Mouse (Mus musculus): ENCODE data around the gene Filip1. TPM values are rescaled to one million over a fixed set of nuclear protein-coding genes. Genes with fewer than 3 reads are reported as not detected.

The Filip1 gene
- polyA plus RNA-seq, 1 experiment, result 2.9 TPM

- no peak overlapping the region for H3K27ac ChIP-seq (ENCODE audit: insufficient read depth, low read length)
- 8% methylated on average over 20 of the region's 20 CpGs for WGBS
- H3K4me1 ChIP-seq (ENCODE audit: control insufficient read depth, insufficient read depth, low read length), result no peaks in the 10 kb centered on the region
- H3K4me3 ChIP-seq (replicated peaks; ENCODE audit: insufficient read depth, low read depth, low read length), result no peak overlapping the region
- TF ChIP-seq CTCF (IDR thresholded peaks at IDR 0.05; ENCODE audit: borderline replicate concordance, insufficient read depth, low read depth, low read length) (no peak), POLR2A (IDR thresholded peaks at IDR 0.05; ENCODE audit: borderline replicate concordance, insufficient read depth, low read length) (no peak)
- no peak for DNase-seq
- no peaks in the 10 kb centered on the region for H3K27me3 ChIP-seq (ENCODE audit: control insufficient read depth, insufficient read depth, low read length)
Observed at GRCm38 (mm10) chr9:79875522-79876131, 137.0 kb downstream of the Filip1 start.

GRCm38 (mm10) chr9:79872598-79872997 lies 140.1 kb downstream of the Filip1 start:
- DNase-seq, result no peak

GRCm38 (mm10) chr9:79869512-79869911 lies 143.1 kb downstream of the Filip1 start:
- H3K27ac ChIP-seq (ENCODE audit: insufficient read depth, low read length), result no peak overlapping the region
- no peaks in the 10 kb centered on the region for H3K4me1 ChIP-seq (ENCODE audit: control insufficient read depth, insufficient read depth, low read length)
- 86% methylated on average over 5 of the region's 5 CpGs for WGBS
- TF ChIP-seq CTCF (IDR thresholded peaks at IDR 0.05; ENCODE audit: borderline replicate concordance, insufficient read depth, low read depth, low read length) (no peak), POLR2A (IDR thresholded peaks at IDR 0.05; ENCODE audit: borderline replicate concordance, insufficient read depth, low read length) (no peak)
- H3K4me3 ChIP-seq (replicated peaks; ENCODE audit: insufficient read depth, low read depth, low read length), result no peak overlapping the region
- no peaks in the 10 kb centered on the region for H3K27me3 ChIP-seq (ENCODE audit: control insufficient read depth, insufficient read depth, low read length)
- no peak for DNase-seq

More at GRCm38 (mm10) chr9:79872598-79872997, 140.1 kb downstream of the Filip1 start:
- TF ChIP-seq CTCF (IDR thresholded peaks at IDR 0.05; ENCODE audit: borderline replicate concordance, insufficient read depth, low read depth, low read length) (no peak), POLR2A (IDR thresholded peaks at IDR 0.05; ENCODE audit: borderline replicate concordance, insufficient read depth, low read length) (no peak)
- Histone ChIP-seq H3K4me3 (replicated peaks; ENCODE audit: insufficient read depth, low read depth, low read length) (no peak overlapping the region), H3K27ac (ENCODE audit: insufficient read depth, low read length) (no peak overlapping the region), H3K4me1 (ENCODE audit: control insufficient read depth, insufficient read depth, low read length) (no peaks in the 10 kb centered on the region), H3K27me3 (ENCODE audit: control insufficient read depth, insufficient read depth, low read length) (no peaks in the 10 kb centered on the region)
- 23% methylated on average over 2 of the region's 2 CpGs for WGBS

GRCm38 (mm10) chr9:79865998-79866397 lies 146.7 kb downstream of the Filip1 start:
- no peak overlapping the region for H3K4me3 ChIP-seq (replicated peaks; ENCODE audit: insufficient read depth, low read depth, low read length)
- no peak overlapping the region for H3K27ac ChIP-seq (ENCODE audit: insufficient read depth, low read length)
- no peaks in the 10 kb centered on the region for H3K27me3 ChIP-seq (ENCODE audit: control insufficient read depth, insufficient read depth, low read length)
- DNase-seq, result no peak
- WGBS, result 79% methylated on average over 7 of the region's 7 CpGs
- H3K4me1 ChIP-seq (ENCODE audit: control insufficient read depth, insufficient read depth, low read length), result no peaks in the 10 kb centered on the region
- no peak for TF ChIP-seq POLR2A (IDR thresholded peaks at IDR 0.05; ENCODE audit: borderline replicate concordance, insufficient read depth, low read length)
- no peak for TF ChIP-seq CTCF (IDR thresholded peaks at IDR 0.05; ENCODE audit: borderline replicate concordance, insufficient read depth, low read depth, low read length)

- TF ChIP-seq POLR2A (IDR thresholded peaks at IDR 0.05; ENCODE audit: borderline replicate concordance, insufficient read depth, low read length) (no peak), CTCF (IDR thresholded peaks at IDR 0.05; ENCODE audit: borderline replicate concordance, insufficient read depth, low read depth, low read length) (no peak)
- Histone ChIP-seq H3K4me1 (ENCODE audit: control insufficient read depth, insufficient read depth, low read length) (no peaks in the 10 kb centered on the region), H3K27ac (ENCODE audit: insufficient read depth, low read length) (no peak overlapping the region), H3K4me3 (replicated peaks; ENCODE audit: insufficient read depth, low read depth, low read length) (no peak overlapping the region), H3K27me3 (ENCODE audit: control insufficient read depth, insufficient read depth, low read length) (no peaks in the 10 kb centered on the region)
- DNase-seq, result no peak
- WGBS, result 80% methylated on average over 6 of the region's 6 CpGs
Observed at GRCm38 (mm10) chr9:79862544-79862943, 150.1 kb downstream of the Filip1 start.

DNA sequence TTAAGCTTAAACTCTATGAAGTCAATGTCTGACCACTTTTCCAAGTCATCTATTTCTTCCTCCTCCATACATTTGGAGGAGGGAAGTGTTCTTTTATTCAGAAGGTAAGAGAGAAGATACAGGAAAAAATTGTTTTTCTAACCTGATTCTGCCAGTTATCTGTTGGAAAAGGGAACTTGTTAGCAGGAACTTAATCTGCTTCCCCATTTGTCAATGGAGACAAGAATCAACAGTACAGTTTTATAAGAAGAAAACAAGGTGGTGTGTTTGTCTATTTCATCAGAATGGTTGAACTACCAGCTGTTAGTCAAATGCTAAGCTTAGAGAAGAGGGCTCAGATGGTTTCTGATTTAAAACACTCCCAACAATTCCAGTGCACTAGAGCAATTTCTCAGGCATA lies 165.6 kb downstream of the Filip1 start:
- no peak for DNase-seq
- no peak overlapping the region for H3K4me3 ChIP-seq (replicated peaks; ENCODE audit: insufficient read depth, low read depth, low read length)
- no peaks in the 10 kb centered on the region for H3K4me1 ChIP-seq (ENCODE audit: control insufficient read depth, insufficient read depth, low read length)
- H3K27me3 ChIP-seq (ENCODE audit: control insufficient read depth, insufficient read depth, low read length), result no peaks in the 10 kb centered on the region
- no peak for TF ChIP-seq POLR2A (IDR thresholded peaks at IDR 0.05; ENCODE audit: borderline replicate concordance, insufficient read depth, low read length)
- TF ChIP-seq CTCF (IDR thresholded peaks at IDR 0.05; ENCODE audit: borderline replicate concordance, insufficient read depth, low read depth, low read length), result no peak
- H3K27ac ChIP-seq (ENCODE audit: insufficient read depth, low read length), result no peak overlapping the region

DNA sequence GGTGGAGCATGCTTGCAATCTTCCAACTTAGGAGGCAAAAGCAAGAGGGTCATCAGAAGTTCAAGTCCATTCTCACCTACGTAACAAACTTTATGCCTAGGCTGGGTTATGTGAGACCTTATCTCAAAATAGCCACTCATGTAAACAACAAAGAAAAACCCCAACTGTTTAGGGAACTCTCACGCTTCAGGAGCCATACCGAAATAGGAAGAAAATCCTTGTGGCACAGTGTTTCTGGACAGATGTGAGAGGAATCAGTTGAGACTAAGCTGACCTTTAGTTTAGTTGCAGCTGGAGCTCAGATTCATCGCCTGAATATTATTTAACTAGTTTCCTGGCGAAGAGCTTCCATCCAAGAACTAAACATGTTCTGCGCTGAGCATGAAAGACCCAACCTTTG lies 170.0 kb downstream of the Filip1 start:
- no peak for DNase-seq
- WGBS, result 93% methylated on average over 6 of the region's 6 CpGs
- no peaks in the 10 kb centered on the region for H3K4me1 ChIP-seq (ENCODE audit: control insufficient read depth, insufficient read depth, low read length)
- TF ChIP-seq POLR2A (IDR thresholded peaks at IDR 0.05; ENCODE audit: borderline replicate concordance, insufficient read depth, low read length) (no peak), CTCF (IDR thresholded peaks at IDR 0.05; ENCODE audit: borderline replicate concordance, insufficient read depth, low read depth, low read length) (no peak)
- H3K4me3 ChIP-seq (replicated peaks; ENCODE audit: insufficient read depth, low read depth, low read length), result no peak overlapping the region
- H3K27me3 ChIP-seq (ENCODE audit: control insufficient read depth, insufficient read depth, low read length), result no peaks in the 10 kb centered on the region
- H3K27ac ChIP-seq (ENCODE audit: insufficient read depth, low read length), result no peak overlapping the region

- no peaks in the 10 kb centered on the region for H3K4me1 ChIP-seq (ENCODE audit: control insufficient read depth, insufficient read depth, low read length)
- TF ChIP-seq CTCF (IDR thresholded peaks at IDR 0.05; ENCODE audit: borderline replicate concordance, insufficient read depth, low read depth, low read length), result no peak
- no peak for TF ChIP-seq POLR2A (IDR thresholded peaks at IDR 0.05; ENCODE audit: borderline replicate concordance, insufficient read depth, low read length)
- no peaks in the 10 kb centered on the region for H3K27me3 ChIP-seq (ENCODE audit: control insufficient read depth, insufficient read depth, low read length)
- DNase-seq, result no peak
- no peak overlapping the region for H3K27ac ChIP-seq (ENCODE audit: insufficient read depth, low read length)
- no peak overlapping the region for H3K4me3 ChIP-seq (replicated peaks; ENCODE audit: insufficient read depth, low read depth, low read length)
Observed at GRCm38 (mm10) chr9:79842028-79842427, 170.6 kb downstream of the Filip1 start.
